8 mouse cellular contexts compared by ENCODE assay signal in genomic region chr2:136714008-136714411, GRCm38 (mm10). TPM values are rescaled to one million over a fixed set of nuclear protein-coding genes. Genes with fewer than 3 reads are reported as not detected.
A peak's percentile ranks its signal among the peaks of the same experiment; 100 is the strongest.
DNase-seq lines count a peak whose midpoint lies in the region; ATAC-seq and TF ChIP-seq lines count a peak whose summit lies in the region.

No protein-coding gene starts in this region.

- ATAC-seq in forebrain, postnatal 0 days = peak; percentile 49
- peak; percentile 76 for ATAC-seq in liver, postnatal 0 days

- no peak overlapping the region for H3K9ac ChIP-seq in ES-E14 (ENCODE audit: insufficient read depth, low read depth, low read length, poor library complexity, severe bottlenecking)
- peak overlapping the region; percentile 74 for H3K9ac ChIP-seq in forebrain, postnatal 0 days
- no peak overlapping the region for H3K9ac ChIP-seq in liver, postnatal 0 days (replicated peaks)

- in situ Hi-C loops in ES-E14 (cut with MboI; ENCODE audit: low sequenced_read_pairs in 2 of 2, unreplicated experiment in 2 of 2) = no loop called here

- no peaks in the 10 kb centered on the region for H3K9me3 ChIP-seq in ES-E14 (ENCODE audit: control insufficient read depth, insufficient read depth, low read depth, low read length)
- no peaks in the 10 kb centered on the region for H3K9me3 ChIP-seq in forebrain, postnatal 0 days (ENCODE audit: low read length)
- no peaks in the 10 kb centered on the region for H3K9me3 ChIP-seq in liver, postnatal 0 days (ENCODE audit: low read length)

- intact Hi-C loops in heart, postnatal 36 days (cut with DNase I) = loop anchor here (5.0 kb wide), 1 partner anchor 47 kb away; no protein-coding TSS in a partner anchor

- WGBS in forebrain, postnatal 0 days = 2% methylated on average over 22 of the region's 22 CpGs
- WGBS in large intestine, adult 2 months = 3% methylated on average over 22 of the region's 22 CpGs
- 3% methylated on average over 22 of the region's 22 CpGs for WGBS in liver, postnatal 0 days (ENCODE audit: insufficient replicate concordance)
- WGBS in olfactory bulb, adult 2 months = under 1% methylated on average over 22 of the region's 22 CpGs

- peaks cover 0 to 5% of the 10 kb centered on the region in 2 experiments; a peak in 1 of 4 replicates for H3K4me1 ChIP-seq in ES-E14 (ENCODE audit: control insufficient read depth in 2 of 2, insufficient read depth in 2 of 2, low read length in 2 of 2, poor library complexity in 1 of 2)
- peaks cover 5% of the 10 kb centered on the region for H3K4me1 ChIP-seq in forebrain, postnatal 0 days (ENCODE audit: insufficient read depth)
- no peaks in the 10 kb centered on the region for H3K4me1 ChIP-seq in liver, postnatal 0 days (ENCODE audit: insufficient read depth)
- peaks cover 8% of the 10 kb centered on the region; the same call in 1 of the 2 replicates for H3K4me1 ChIP-seq in olfactory bulb, adult 2 months (ENCODE audit: control insufficient read depth, insufficient read depth, low read length)

- no peaks in the 10 kb centered on the region for H3K36me3 ChIP-seq in ES-E14 (ENCODE audit: control insufficient read depth, insufficient read depth, low read length, poor library complexity, severe bottlenecking)
- H3K36me3 ChIP-seq in forebrain, postnatal 0 days (ENCODE audit: insufficient read depth) = no peaks in the 10 kb centered on the region
- no peaks in the 10 kb centered on the region for H3K36me3 ChIP-seq in liver, postnatal 0 days (replicated peaks; ENCODE audit: insufficient read depth, low read length)

- DNase-seq in ES-E14 (ENCODE audit: low read depth, low spot score) = peak; percentile 62
- DNase-seq in cerebellum, adult 18-20 months = peak; percentile 61 to 75
- DNase-seq in forebrain, postnatal 0 days = peak; percentile 64
- DNase-seq in heart, postnatal 36 days = peak; percentile 77 to 83
- peak; percentile 19 for DNase-seq in large intestine, adult 2 months (ENCODE audit: low read depth, low spot score)
- peak; percentile 78 for DNase-seq in liver, postnatal 0 days
- DNase-seq in urinary bladder, adult 18-20 months (ENCODE audit: low spot score in 2 of 2) = peak; percentile 64 to 80

- no peak for TF ChIP-seq EP300 in liver, postnatal 0 days (IDR thresholded peaks at IDR 0.05; ENCODE audit: low read depth)

- no peaks in the 10 kb centered on the region for H3K27me3 ChIP-seq in forebrain, postnatal 0 days (ENCODE audit: insufficient read depth, low read length)
- peaks cover 20% of the 10 kb centered on the region for H3K27me3 ChIP-seq in liver, postnatal 0 days (ENCODE audit: insufficient read depth, low read length)

- H3K27ac ChIP-seq in ES-E14 (ENCODE audit: insufficient read depth, low read depth, low read length, poor library complexity, severe bottlenecking) = no peak overlapping the region
- peak overlapping the region; percentile 91 for H3K27ac ChIP-seq in forebrain, postnatal 0 days (ENCODE audit: low read depth, low read length)
- no peak overlapping the region for H3K27ac ChIP-seq in liver, postnatal 0 days (ENCODE audit: low read depth)
- H3K27ac ChIP-seq in olfactory bulb, adult 2 months (ENCODE audit: insufficient read depth, low read depth, low read length) = peak overlapping the region; percentile 96

- no peak for TF ChIP-seq POLR2A in olfactory bulb, adult 2 months (IDR thresholded peaks at IDR 0.05; ENCODE audit: insufficient read depth, low read depth, low read length)

- TF ChIP-seq CTCF in forebrain, postnatal 0 days (IDR thresholded peaks at IDR 0.05; ENCODE audit: low read depth) = no peak
- TF ChIP-seq CTCF in liver, postnatal 0 days (IDR thresholded peaks at IDR 0.05; ENCODE audit: low read depth) = no peak
- TF ChIP-seq CTCF in olfactory bulb, adult 2 months (IDR thresholded peaks at IDR 0.05; ENCODE audit: insufficient read depth, low read depth, low read length) = no peak

- peak overlapping the region; percentile 62 for H3K4me2 ChIP-seq in forebrain, postnatal 0 days (ENCODE audit: low read depth)
- H3K4me2 ChIP-seq in liver, postnatal 0 days (ENCODE audit: low read depth, low read length) = no peak overlapping the region

- H3K4me3 ChIP-seq in ES-E14 (ENCODE audit: insufficient read depth in 1 of 2, low read depth in 1 of 2, low read length in 2 of 2, poor library complexity in 1 of 2, severe bottlenecking in 1 of 2) = peak overlapping the region; percentile 26 to 68; a peak in 3 of 4 replicates
- H3K4me3 ChIP-seq in forebrain, postnatal 0 days (ENCODE audit: low read depth, low read length) = peak overlapping the region; percentile 88
- no peak overlapping the region for H3K4me3 ChIP-seq in liver, postnatal 0 days (ENCODE audit: low read depth, low read length)
- peak overlapping the region; percentile 64 for H3K4me3 ChIP-seq in olfactory bulb, adult 2 months (ENCODE audit: insufficient read depth, low read depth, low read length)

TF ChIP-seq in ES-E14, 5 proteins besides CTCF, POLR2A, EP300 and RAD21:
- TF ChIP-seq HCFC1 (IDR thresholded peaks at IDR 0.05; ENCODE audit: borderline replicate concordance, insufficient read depth, low read length) = 0 out of 2 replicates have a peak, but pooled peaks have one; percentile 43
- TF ChIP-seq ZC3H11A (IDR thresholded peaks at IDR 0.05; ENCODE audit: borderline replicate concordance, low read depth, low read length) = no peak

RNA-seq across cellular contexts. Expression of gene Snap25, which starts 0.8 kb away (rescaled TPM):
- 0.13 and 0.21 TPM in 2 replicates for total RNA-seq in ES-E14 (2012; rRNA removed)
- 244 and 245 TPM in 2 replicates for total RNA-seq in forebrain, postnatal 0 days (2014; rRNA removed)
- polyA plus RNA-seq in forebrain, postnatal 0 days (2015; fragmentation: Nextera tagmentation; extraction: Ambion mirVana) = 171 and 278 TPM in 2 replicates
- total RNA-seq in heart, postnatal 36 days (2021) = under 1 TPM in 1 of 2 experiments, not detected in 1; 0.83 TPM
- 3.0 and 3.1 TPM in 2 replicates for polyA plus RNA-seq in large intestine, adult 2 months (2012; rRNA removed)
- 0.11 TPM in 1 of 2 replicates, not detected in the other for polyA plus RNA-seq in liver, postnatal 0 days (2015; fragmentation: Nextera tagmentation; extraction: Ambion mirVana)
- 956 and 1,571 TPM in 2 replicates for polyA plus RNA-seq in olfactory bulb, adult 2 months (2012; ENCODE audit: insufficient read depth, insufficient read length, low replicate concordance, missing spikeins)

Comparison
In these comparisons a context has a peak if more than half of its experiments do, and no peak if none do; other contexts are left out.
1. DNase-seq: peak in every context shown above with its lines; median percentile 80 in heart, postnatal 36 days; 78 in liver, postnatal 0 days; 72 in urinary bladder, adult 18-20 months; 68 in cerebellum, adult 18-20 months; 64 in forebrain, postnatal 0 days; 62 in ES-E14; 19 in large intestine, adult 2 months.
2. H3K27ac ChIP-seq: peak in forebrain, postnatal 0 days (single experiment) and olfactory bulb, adult 2 months (single experiment); none in ES-E14 (single experiment) and liver, postnatal 0 days (single experiment).
3. RNA of gene Snap25, which starts 0.8 kb away (polyA plus RNA-seq): 956 to 1,571 TPM in olfactory bulb, adult 2 months and 171 to 278 TPM in forebrain, postnatal 0 days; 3.0 to 3.1 TPM in large intestine, adult 2 months and 0.11 TPM in liver, postnatal 0 days; every median in the first group is over 10 times any median in the second.